Mouse (Mus musculus) midbrain, embryonic 13.5 days (tissue): ENCODE measurements at regions not wholly inside any gene's neighbourhood (a gene's known extent, or its start where the extent isn't known, plus 50 kb on each side); places are given as distances from the start of the nearest gene placed in this dataset.

Source experiments
- ATAC-seq: fragments of 200-750 bp; cut with Nextera tagmentation; 2 replicates; pipeline ENCODE4 v1.8.0; 2017; ENCODE audit warnings: mild to moderate bottlenecking, moderate TSS enrichment, moderate library complexity
- H3K27ac ChIP-seq: fragments of 300-500 bp; sonication (generic); 2 replicates; pipeline ENCODE4 v1.5.1; 2015; ENCODE audit warnings: inconsistent platforms, mild to moderate bottlenecking, moderate library complexity
- H3K27me3 ChIP-seq: fragments of 300-500 bp; sonication (generic); 2 replicates; pipeline ENCODE4 v1.6.1; 2015; ENCODE audit warnings: mild to moderate bottlenecking, inconsistent platforms
- H3K36me3 ChIP-seq: fragments of 300-500 bp; sonication (generic); 2 replicates; pipeline ENCODE4 v1.6.1; 2015; ENCODE audit warnings: mild to moderate bottlenecking, inconsistent platforms
- H3K4me1 ChIP-seq: fragments of 300-500 bp; sonication (generic); replicated peaks from 2 replicates; pipeline ENCODE4 v1.6.1; 2015; ENCODE audit warnings: inconsistent platforms
- H3K4me2 ChIP-seq: fragments of 300-500 bp; sonication (generic); replicated peaks from 2 replicates; pipeline ENCODE4 v1.6.1; 2015; ENCODE audit warnings: moderate library complexity, mild to moderate bottlenecking, inconsistent platforms
- H3K4me3 ChIP-seq: fragments of 300-500 bp; sonication (generic); replicated peaks from 2 replicates; pipeline ENCODE4 v1.5.1; 2015; ENCODE audit warnings: mild to moderate bottlenecking, inconsistent platforms
- H3K9ac ChIP-seq: fragments of 300-500 bp; sonication (generic); replicated peaks from 2 replicates; pipeline ENCODE4 v1.6.1; 2015; ENCODE audit warnings: mild to moderate bottlenecking, inconsistent platforms
- H3K9me3 ChIP-seq: fragments of 300-500 bp; sonication (generic); 2 replicates; pipeline ENCODE4 v1.6.1; 2016; ENCODE audit warnings: mild to moderate bottlenecking, inconsistent platforms
- WGBS: fragments of 180-500 bp; shearing (Covaris S2); methylation state at CpG from one replicate; pipeline ENCODE4 v1.1.7; 2015; 5-methylcytosine and 5-hydroxymethylcytosine counted together

- no peak overlapping the region for H3K4me2 ChIP-seq
- no peaks in the 10 kb centered on the region for H3K9me3 ChIP-seq
- ATAC-seq = no peak
- H3K4me3 ChIP-seq = no peak overlapping the region
- H3K27me3 ChIP-seq = no peaks in the 10 kb centered on the region
- H3K27ac ChIP-seq = no peak overlapping the region
- peaks cover 5% of the 10 kb centered on the region for H3K4me1 ChIP-seq
- 87% methylated on average over 3 of the region's 3 CpGs for WGBS
- H3K9ac ChIP-seq = no peak overlapping the region
- H3K36me3 ChIP-seq = no peaks in the 10 kb centered on the region
Measured at GRCm38 (mm10) chr14:33804321-33804720, 119.1 kb upstream of the Gdf10 start.

DNA sequence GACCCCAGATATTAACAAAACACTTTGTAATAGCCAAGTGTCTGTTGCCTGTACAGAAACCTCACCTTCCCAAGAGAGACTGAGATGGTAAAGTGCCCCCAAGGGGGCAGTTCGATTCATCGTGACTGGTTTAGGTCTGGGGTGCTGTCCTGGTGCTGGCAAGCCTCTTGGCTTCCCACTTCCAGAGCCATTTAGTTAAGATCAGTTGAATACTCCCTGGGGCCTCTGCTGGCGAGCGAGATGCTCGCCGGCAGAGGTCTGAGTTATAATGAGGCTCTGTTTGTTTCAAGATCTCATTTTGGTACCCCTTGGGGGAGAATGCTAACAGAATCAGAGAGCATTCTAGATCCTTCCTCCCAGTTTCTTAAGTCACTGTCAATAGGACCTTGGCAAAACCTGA is 118.7 kb upstream of the Gdf10 start:
- Histone ChIP-seq H3K4me3 (no peak overlapping the region), H3K4me1 (peaks cover 5% of the 10 kb centered on the region), H3K27ac (no peak overlapping the region), H3K36me3 (no peaks in the 10 kb centered on the region), H3K4me2 (no peak overlapping the region), H3K27me3 (no peaks in the 10 kb centered on the region), H3K9me3 (no peaks in the 10 kb centered on the region), H3K9ac (no peak overlapping the region)
- ATAC-seq = no peak
- 44% methylated on average over 6 of the region's 6 CpGs for WGBS

DNA sequence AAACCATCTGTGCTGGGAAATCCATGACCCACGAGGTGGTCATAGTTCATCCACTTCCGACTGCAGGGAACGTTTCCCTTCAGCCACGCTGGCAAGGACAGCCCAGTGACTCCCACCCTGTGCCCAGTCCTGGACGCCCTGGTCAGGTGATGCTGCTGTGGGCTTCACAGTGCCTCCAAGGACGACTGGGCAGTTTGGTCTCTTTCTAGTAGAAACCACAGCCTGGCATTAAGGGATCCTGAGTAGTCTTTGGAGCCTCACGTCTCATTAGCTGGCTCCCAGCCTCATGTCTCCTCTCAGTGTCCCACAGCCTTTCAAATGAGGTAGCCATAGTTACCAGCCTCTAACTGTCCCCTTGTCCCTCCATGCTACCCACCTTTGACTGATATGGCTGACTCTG is 116.2 kb upstream of the Gdf10 start:
- Histone ChIP-seq H3K9ac (no peak overlapping the region), H3K4me1 (peaks cover 5% of the 10 kb centered on the region), H3K27ac (no peak overlapping the region), H3K36me3 (no peaks in the 10 kb centered on the region), H3K4me2 (no peak overlapping the region), H3K9me3 (no peaks in the 10 kb centered on the region), H3K27me3 (no peaks in the 10 kb centered on the region), H3K4me3 (no peak overlapping the region)
- WGBS = 77% methylated on average over 7 of the region's 7 CpGs
- no peak for ATAC-seq

DNA sequence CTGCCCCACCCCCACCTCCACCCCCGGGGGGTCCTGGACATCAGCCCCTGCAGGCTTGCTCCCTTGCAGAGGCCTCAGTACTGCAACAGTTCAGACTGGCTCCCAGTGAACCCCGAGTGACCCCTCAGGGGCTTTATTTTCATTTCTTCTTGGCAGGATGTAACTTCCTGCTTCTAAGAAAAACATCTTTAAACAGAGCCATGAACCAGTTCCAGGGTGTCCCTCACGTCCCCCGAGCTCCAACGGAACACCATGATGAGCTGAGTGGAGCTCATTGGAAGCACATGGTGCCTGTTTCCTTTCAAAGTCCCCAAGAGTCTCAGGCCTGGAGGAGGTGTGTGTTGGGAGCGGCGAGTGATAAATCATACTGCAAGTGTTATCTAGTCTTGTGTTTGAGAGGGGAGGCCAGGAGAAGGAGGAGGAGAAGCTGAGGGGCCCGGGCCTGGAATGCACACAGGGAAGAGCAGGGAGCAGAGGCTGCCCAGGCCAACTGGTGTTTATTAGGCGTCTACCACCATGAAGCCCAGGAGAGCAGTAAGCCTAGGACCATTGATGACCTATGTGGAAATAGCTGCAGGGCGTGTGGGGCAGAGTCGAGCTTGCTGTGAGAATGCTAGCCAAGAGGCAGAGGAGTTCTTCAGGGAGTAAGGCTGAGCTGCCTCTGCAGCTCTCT is 114.7 kb upstream of the Gdf10 start:
- no peaks in the 10 kb centered on the region for H3K27me3 ChIP-seq
- peaks cover 5% of the 10 kb centered on the region for H3K4me1 ChIP-seq
- H3K9me3 ChIP-seq = no peaks in the 10 kb centered on the region
- 78% methylated on average over 11 of the region's 11 CpGs for WGBS
- ATAC-seq = no peak
- no peaks in the 10 kb centered on the region for H3K36me3 ChIP-seq
- H3K4me2 ChIP-seq = no peak overlapping the region
- no peak overlapping the region for H3K9ac ChIP-seq
- H3K27ac ChIP-seq = no peak overlapping the region
- no peak overlapping the region for H3K4me3 ChIP-seq

DNA sequence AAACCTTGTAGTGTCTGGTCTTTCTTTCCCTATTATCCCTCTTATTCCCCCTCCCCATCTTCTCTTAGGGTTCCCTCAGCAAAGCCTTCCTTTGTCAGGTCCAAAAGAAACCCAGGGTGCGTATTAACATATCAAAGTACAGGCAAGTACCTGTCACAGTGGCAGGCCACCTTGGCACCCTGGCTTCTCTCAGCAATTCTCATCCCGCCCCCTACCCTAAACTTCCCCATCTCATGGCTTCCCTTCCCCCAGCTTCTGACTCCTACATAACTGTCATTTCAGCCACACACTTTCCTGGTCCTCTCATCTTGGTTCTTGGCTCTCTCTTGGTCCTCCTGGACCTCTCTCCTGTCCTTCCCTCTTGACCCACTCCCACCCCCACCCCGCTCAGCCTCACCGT is 112.8 kb upstream of the Gdf10 start:
- Histone ChIP-seq H3K27me3 (no peaks in the 10 kb centered on the region), H3K36me3 (no peaks in the 10 kb centered on the region), H3K4me2 (no peak overlapping the region), H3K4me1 (peaks cover 5% of the 10 kb centered on the region), H3K9ac (no peak overlapping the region), H3K27ac (no peak overlapping the region), H3K4me3 (no peak overlapping the region), H3K9me3 (no peaks in the 10 kb centered on the region)
- WGBS = 77% methylated on average over 4 of the region's 4 CpGs
- no peak for ATAC-seq

- Histone ChIP-seq H3K4me3 (no peak overlapping the region), H3K9ac (no peak overlapping the region), H3K4me1 (peaks cover 3% of the 10 kb centered on the region), H3K36me3 (no peaks in the 10 kb centered on the region), H3K4me2 (no peak overlapping the region), H3K27me3 (no peaks in the 10 kb centered on the region), H3K27ac (no peak overlapping the region), H3K9me3 (no peaks in the 10 kb centered on the region)
- 60% methylated on average over 3 of the region's 3 CpGs for WGBS
- ATAC-seq = no peak
Measured at GRCm38 (mm10) chr14:33811241-33811640, 112.1 kb upstream of the Gdf10 start.

GRCm38 (mm10) chr14:33812266-33812665 is 111.1 kb upstream of the Gdf10 start:
- Histone ChIP-seq H3K4me2 (no peak overlapping the region), H3K4me3 (no peak overlapping the region), H3K9ac (no peak overlapping the region), H3K9me3 (no peaks in the 10 kb centered on the region), H3K36me3 (no peaks in the 10 kb centered on the region), H3K27ac (no peak overlapping the region), H3K4me1 (no peaks in the 10 kb centered on the region), H3K27me3 (no peaks in the 10 kb centered on the region)
- ATAC-seq = no peak
- WGBS = 88% methylated on average over 8 of the region's 8 CpGs

DNA sequence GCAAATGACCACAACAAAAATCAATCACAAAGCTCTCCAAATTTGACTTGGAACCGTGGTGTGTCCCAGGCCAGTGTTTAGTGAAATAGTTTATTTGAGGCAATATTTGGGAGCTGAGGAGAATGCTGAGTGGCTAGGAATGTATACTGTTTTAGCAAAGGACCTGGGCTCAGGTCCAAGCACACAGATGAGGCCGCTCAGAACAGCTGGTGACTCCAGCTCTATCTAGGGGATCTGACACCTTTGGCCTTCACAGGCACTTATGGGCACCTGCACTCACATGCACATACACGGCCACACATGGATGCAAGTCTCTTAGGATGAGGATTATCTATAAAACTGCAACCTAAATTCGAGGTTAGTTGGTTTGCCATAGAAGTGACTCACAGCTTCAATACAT is 110.6 kb upstream of the Gdf10 start:
- H3K27ac ChIP-seq = no peak overlapping the region
- no peak for ATAC-seq
- H3K4me1 ChIP-seq = no peaks in the 10 kb centered on the region
- H3K9me3 ChIP-seq = no peaks in the 10 kb centered on the region
- H3K4me2 ChIP-seq = no peak overlapping the region
- H3K9ac ChIP-seq = no peak overlapping the region
- no peaks in the 10 kb centered on the region for H3K27me3 ChIP-seq
- H3K36me3 ChIP-seq = no peaks in the 10 kb centered on the region
- WGBS = 86% methylated on average over 4 of the region's 4 CpGs
- H3K4me3 ChIP-seq = no peak overlapping the region

DNA sequence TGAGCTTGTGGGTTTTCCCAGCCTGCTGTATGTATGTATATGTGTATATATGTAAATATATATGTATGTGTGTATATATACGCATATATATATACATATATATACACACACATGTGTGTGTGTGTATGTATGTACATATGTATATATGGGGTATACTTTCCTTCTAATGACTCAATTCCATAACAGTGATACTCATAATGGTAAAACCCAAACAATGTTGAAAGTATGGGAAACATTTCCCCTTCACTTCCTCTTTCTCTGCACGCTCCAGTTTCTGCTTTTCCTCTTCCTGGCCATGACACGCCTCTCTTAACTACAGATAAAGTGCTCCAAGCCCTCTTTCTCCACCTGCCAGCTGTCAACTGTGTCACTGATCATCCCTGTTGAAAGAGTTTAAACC is 110.1 kb upstream of the Gdf10 start:
- Histone ChIP-seq H3K27me3 (no peaks in the 10 kb centered on the region), H3K36me3 (no peaks in the 10 kb centered on the region), H3K9me3 (no peaks in the 10 kb centered on the region), H3K27ac (no peak overlapping the region), H3K4me1 (no peaks in the 10 kb centered on the region), H3K4me3 (no peak overlapping the region), H3K9ac (no peak overlapping the region), H3K4me2 (no peak overlapping the region)
- ATAC-seq = no peak
- 89% methylated on average over 3 of the region's 3 CpGs for WGBS

DNA sequence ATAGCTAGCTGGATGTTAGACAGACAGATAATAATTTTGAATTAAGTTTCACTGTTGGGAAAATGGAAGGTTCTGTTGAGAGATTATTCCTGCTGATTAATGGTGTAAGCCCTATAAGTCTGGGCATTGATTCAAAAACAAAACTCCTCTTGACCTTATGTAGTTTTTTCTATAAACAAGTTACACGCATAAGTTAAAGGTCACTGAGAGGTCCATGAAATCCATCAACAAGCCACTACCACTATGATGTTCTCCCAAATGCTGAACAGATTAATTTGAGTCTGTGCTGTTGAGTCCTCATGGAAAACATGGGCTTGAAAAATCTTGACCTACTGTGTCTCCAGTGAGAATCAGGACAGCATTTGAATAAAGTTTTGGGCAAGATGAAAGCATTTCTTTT is 109.3 kb upstream of the Gdf10 start:
- H3K4me1 ChIP-seq = no peaks in the 10 kb centered on the region
- no peaks in the 10 kb centered on the region for H3K9me3 ChIP-seq
- H3K27me3 ChIP-seq = no peaks in the 10 kb centered on the region
- no peak overlapping the region for H3K9ac ChIP-seq
- 94% methylated on average over 1 of the region's 1 CpGs for WGBS
- H3K36me3 ChIP-seq = no peaks in the 10 kb centered on the region
- no peak overlapping the region for H3K4me2 ChIP-seq
- no peak overlapping the region for H3K4me3 ChIP-seq
- no peak overlapping the region for H3K27ac ChIP-seq
- ATAC-seq = no peak

GRCm38 (mm10) chr14:33814599-33814998 is 108.8 kb upstream of the Gdf10 start:
- Histone ChIP-seq H3K36me3 (no peaks in the 10 kb centered on the region), H3K4me3 (no peak overlapping the region), H3K9me3 (no peaks in the 10 kb centered on the region), H3K4me2 (no peak overlapping the region), H3K27ac (no peak overlapping the region), H3K9ac (no peak overlapping the region), H3K4me1 (no peaks in the 10 kb centered on the region), H3K27me3 (no peaks in the 10 kb centered on the region)
- no peak for ATAC-seq
- WGBS = 81% methylated on average over 2 of the region's 2 CpGs

DNA sequence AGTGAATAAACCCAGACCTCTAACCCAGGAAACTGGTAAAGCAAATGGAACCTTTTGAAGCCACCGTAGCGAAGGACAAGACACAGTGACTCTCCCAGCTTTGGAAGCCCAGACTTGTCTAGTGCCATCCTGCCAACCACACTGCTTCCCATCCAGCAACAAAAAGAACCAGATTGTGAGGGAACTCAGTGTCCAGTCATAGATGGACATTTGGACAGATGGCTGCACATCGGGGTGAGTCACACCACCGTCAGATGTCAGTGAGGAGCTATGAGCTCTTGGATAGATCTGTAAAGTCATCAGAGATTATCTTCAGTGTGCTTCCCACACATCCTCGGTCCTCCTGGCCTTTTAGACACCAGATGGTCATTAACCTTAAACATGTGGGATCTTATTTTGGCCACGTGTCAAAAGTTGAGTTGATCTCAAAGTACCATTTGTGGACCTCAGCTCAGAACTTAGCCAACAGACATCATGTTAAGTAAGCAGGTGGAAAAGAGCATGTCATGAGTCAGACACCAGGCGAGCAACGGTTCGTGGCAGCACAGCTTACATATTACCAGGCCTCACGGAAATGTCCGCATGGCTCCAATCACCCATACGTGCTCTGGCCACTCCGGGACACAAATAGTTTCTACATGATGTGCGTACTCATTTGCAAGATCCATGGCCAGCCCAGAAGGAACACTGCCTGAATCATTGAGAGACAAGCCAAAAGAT is 102.7 kb upstream of the Gdf10 start:
- ATAC-seq = no peak
- H3K36me3 ChIP-seq = no peaks in the 10 kb centered on the region
- H3K27ac ChIP-seq = no peak overlapping the region
- no peak overlapping the region for H3K9ac ChIP-seq
- H3K9me3 ChIP-seq = no peaks in the 10 kb centered on the region
- peaks cover 8% of the 10 kb centered on the region for H3K4me1 ChIP-seq
- no peak overlapping the region for H3K4me2 ChIP-seq
- 93% methylated on average over 14 of the region's 14 CpGs for WGBS
- H3K4me3 ChIP-seq = no peak overlapping the region
- no peaks in the 10 kb centered on the region for H3K27me3 ChIP-seq

DNA sequence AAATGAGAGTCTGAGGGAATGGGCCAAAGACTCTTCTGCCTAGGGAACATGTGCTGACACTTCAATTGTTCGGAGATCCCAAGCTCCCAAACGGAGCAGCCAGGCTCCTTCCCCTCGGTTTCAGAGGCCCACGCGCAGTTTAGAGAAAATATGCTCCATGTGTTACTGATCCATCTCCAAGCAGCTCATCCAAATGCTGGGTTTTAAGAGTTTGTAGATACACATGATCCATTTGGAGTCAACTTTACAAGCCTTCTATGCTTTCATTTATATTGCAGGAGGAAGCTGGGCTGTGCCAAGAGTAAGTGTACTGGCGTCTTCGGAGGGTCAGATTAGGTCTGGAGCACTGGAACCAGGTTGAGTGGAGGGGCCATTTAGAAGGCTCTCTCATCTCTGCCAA is 102.0 kb upstream of the Gdf10 start:
- no peaks in the 10 kb centered on the region for H3K9me3 ChIP-seq
- 87% methylated on average over 7 of the region's 7 CpGs for WGBS
- H3K36me3 ChIP-seq = no peaks in the 10 kb centered on the region
- no peak for ATAC-seq
- H3K4me3 ChIP-seq = no peak overlapping the region
- H3K27me3 ChIP-seq = no peaks in the 10 kb centered on the region
- peaks cover 8% of the 10 kb centered on the region for H3K4me1 ChIP-seq
- H3K9ac ChIP-seq = no peak overlapping the region
- no peak overlapping the region for H3K27ac ChIP-seq
- no peak overlapping the region for H3K4me2 ChIP-seq
